Mouse (Mus musculus) megakaryocyte, adult 5-6 weeks (primary cell): ENCODE results near the gene Itpr1. TPM values are rescaled to one million over a fixed set of nuclear protein-coding genes. Genes with fewer than 3 reads are reported as not detected.
"Not testable (repeated sequence)": the region's sequence is repeated elsewhere in the genome, so short reads cannot be mapped to it uniquely, and the experiment has no call there.

ENCODE experiments used
- ATAC-seq: 2 replicates; pipeline ENCODE4 v1.8.0; 2016; ENCODE audit warnings: mild to moderate bottlenecking, inconsistent platforms; ENCODE audit not compliant: poor library complexity, severe bottlenecking
- total RNA-seq, 2 experiments: library from RNA; stranded (forward) in 1 of 2; stranded (reverse) in 1 of 2; fragments of 153-499, 151-499 nt in 1 of 2; fragments of 221-1000, 200-1000 nt in 1 of 2; gene quantifications; 2 replicates each; pipeline versions ENCODE4 v1.2.3 to v1.2.4; 2015 to 2017

The Itpr1 gene
- total RNA-seq, 2 experiments from 2014 or later = 55.7 to 127 TPM

GRCm38 (mm10) chr6:108559226-108559625, 346.3 kb downstream of the Itpr1 start:
- ATAC-seq = not testable (repeated sequence)

- ATAC-seq = peak; percentile 54
Measured at GRCm38 (mm10) chr6:108562971-108563370, 350.1 kb downstream of the Itpr1 start.

GRCm38 (mm10) chr6:108565447-108565846, 352.6 kb downstream of the Itpr1 start:
- 0 out of 2 replicates have a peak, but pooled peaks have one; percentile 14 for ATAC-seq

- ATAC-seq = peak; percentile 31
Measured at GRCm38 (mm10) chr6:108566549-108566948, 353.7 kb downstream of the Itpr1 start.

GRCm38 (mm10) chr6:108569460-108570187, 356.7 kb downstream of the Itpr1 start:
- no peak for ATAC-seq

GRCm38 (mm10) chr6:108570351-108571041, 357.6 kb downstream of the Itpr1 start:
- peak; percentile 33 for ATAC-seq

GRCm38 (mm10) chr6:108571042-108571590, 358.2 kb downstream of the Itpr1 start:
- peak; percentile 77 for ATAC-seq

GRCm38 (mm10) chr6:108572646-108573045, 359.8 kb downstream of the Itpr1 start:
- ATAC-seq = no peak

GRCm38 (mm10) chr6:108577056-108577455, 364.2 kb downstream of the Itpr1 start:
- ATAC-seq = no peak

- no peak for ATAC-seq
Measured at GRCm38 (mm10) chr6:108588426-108588825, 375.5 kb downstream of the Itpr1 start.

- no peak for ATAC-seq
Measured at GRCm38 (mm10) chr6:108592227-108592626, 379.3 kb downstream of the Itpr1 start.

- ATAC-seq = no peak
Measured at GRCm38 (mm10) chr6:108592636-108593035, 379.7 kb downstream of the Itpr1 start.

GRCm38 (mm10) chr6:108594171-108594841, 381.4 kb downstream of the Itpr1 start:
- no peak for ATAC-seq

GRCm38 (mm10) chr6:108598691-108599090, 385.8 kb downstream of the Itpr1 start:
- peak; percentile 47 for ATAC-seq

- peak; percentile 58 for ATAC-seq
Measured at GRCm38 (mm10) chr6:108599317-108599716, 386.4 kb downstream of the Itpr1 start.

Other genes starting within 250 kb of the Itpr1 start
- 3.2 and 3.6 TPM in 2 replicates for gene Setmar, start 148.1 kb upstream of the Itpr1 start, total RNA-seq (2015)
- 2.2 and 3.3 TPM in 2 replicates for gene Setmar, start 148.1 kb upstream of the Itpr1 start, total RNA-seq (2017)
- 43.7 and 48.2 TPM in 2 replicates for gene Sumf1, start 27.5 kb upstream of the Itpr1 start, total RNA-seq (2015)
- 44.8 and 49.1 TPM in 2 replicates for gene Sumf1, start 27.5 kb upstream of the Itpr1 start, total RNA-seq (2017)